Mouse (Mus musculus) neural tube, embryonic 13.5 days (tissue): Measurements from ENCODE around the gene Dab2ip. TPM values are rescaled to one million over a fixed set of nuclear protein-coding genes. Genes with fewer than 3 reads are reported as not detected.

Source experiments
- polyA plus RNA-seq: library from polyadenylated mRNA; unstranded; fragments of >200 nt; fragmentation: Nextera tagmentation; extraction: Ambion mirVana; gene quantifications from 2 replicates; pipeline ENCODE4 v1.2.1, GENCODE M21; 2015

Gene Dab2ip
- polyA plus RNA-seq, 1 experiment from 2014 or later: 67.4 TPM

Other genes with a start within 250 kb of the Dab2ip start
- gene Stom, start 221.3 kb upstream of the Dab2ip start, polyA plus RNA-seq: 13.3 and 16.5 TPM in 2 replicates
- not detected in 2 replicates for gene 4930568D16Rik, start 190.5 kb upstream of the Dab2ip start, polyA plus RNA-seq
- not detected in 2 replicates for gene 4930402F06Rik, start 161.1 kb upstream of the Dab2ip start, polyA plus RNA-seq
- gene Ggta1, start 95.0 kb upstream of the Dab2ip start, polyA plus RNA-seq: 8.7 and 8.8 TPM in 2 replicates